ENCODE assay signal across 9 mouse cellular contexts in the genomic region with DNA sequence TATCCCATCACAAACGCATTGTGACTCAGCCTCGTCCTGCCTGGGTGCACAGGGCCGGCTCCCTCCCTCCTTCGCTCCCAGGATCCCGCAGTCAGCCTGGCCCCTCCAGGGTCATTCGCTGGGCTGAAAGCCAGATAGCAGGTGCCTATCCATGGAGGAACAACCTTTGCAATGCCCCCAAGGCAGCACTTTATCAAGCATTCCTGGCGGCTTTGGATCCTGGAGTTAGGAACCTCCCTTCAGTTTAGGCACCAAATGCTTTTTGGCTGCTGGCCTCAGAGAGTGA.
A peak's percentile ranks its signal among the peaks of the same experiment; 100 is the strongest.
DNase-seq lines count a peak whose midpoint lies in the region; ATAC-seq lines count a peak whose summit lies in the region.
"Had no signal": no experiment of that assay in that cellular context is flagged by ENCODE, and none has a peak within 500 bp of the region (broad histone marks: within the 10 kb centered on the region; RNA-seq: fewer than 3 reads in every experiment).

No protein-coding gene starts in this region.

- no peak overlapping the region for H3K4me2 ChIP-seq in lung, embryonic 16.5 days (ENCODE audit: low read depth, low read length)
- peak overlapping the region; percentile 18; the same call in 1 of the 2 replicates for H3K4me2 ChIP-seq in hindbrain, embryonic 12.5 days (replicated peaks)
- no peak overlapping the region for H3K4me2 ChIP-seq in liver, embryonic 16.5 days (ENCODE audit: low read depth, low read length)
- H3K4me2 ChIP-seq in forebrain, embryonic 11.5 days (ENCODE audit: low read depth, low read length, severe bottlenecking): no peak overlapping the region

- DNase-seq in lung, postnatal 10 days: no peak
- peak; percentile 84 to 85 for DNase-seq in adrenal gland, postnatal 36 days
- DNase-seq in thymus, postnatal 36 days: no peak
- no peak for DNase-seq in Muller cell, postnatal 12 days (ENCODE audit: inconsistent ontology term)
- DNase-seq in forebrain, embryonic 11.5 days (ENCODE audit: low spot score): no peak
- DNase-seq: right cerebral cortex, adult 18-20 months had no signal

- no peak overlapping the region for H3K4me3 ChIP-seq in lung, embryonic 16.5 days (ENCODE audit: low read length)
- H3K4me3 ChIP-seq in hindbrain, embryonic 12.5 days: no peak overlapping the region
- H3K4me3 ChIP-seq in liver, embryonic 16.5 days (ENCODE audit: low read depth, low read length): no peak overlapping the region
- H3K4me3 ChIP-seq in forebrain, embryonic 11.5 days (ENCODE audit: low read depth, low read length): no peak overlapping the region

- no peaks in the 10 kb centered on the region for H3K9me3 ChIP-seq in lung, embryonic 16.5 days (ENCODE audit: control insufficient read depth, low read length)
- H3K9me3 ChIP-seq in hindbrain, embryonic 12.5 days (replicated peaks): no peaks in the 10 kb centered on the region
- no peaks in the 10 kb centered on the region for H3K9me3 ChIP-seq in liver, embryonic 16.5 days (replicated peaks; ENCODE audit: control insufficient read depth, low read length)
- H3K9me3 ChIP-seq in forebrain, embryonic 11.5 days (ENCODE audit: control insufficient read depth, low read length): no peaks in the 10 kb centered on the region

- no peak overlapping the region for H3K27ac ChIP-seq in lung, embryonic 16.5 days (ENCODE audit: low read length)
- H3K27ac ChIP-seq in hindbrain, embryonic 12.5 days: no peak overlapping the region
- H3K27ac ChIP-seq in liver, embryonic 16.5 days (ENCODE audit: low read length): no peak overlapping the region
- no peak overlapping the region for H3K27ac ChIP-seq in forebrain, embryonic 11.5 days (ENCODE audit: low read depth, low read length)

- no peaks in the 10 kb centered on the region for H3K27me3 ChIP-seq in lung, embryonic 16.5 days (ENCODE audit: control insufficient read depth, insufficient read depth, low read depth, low read length)
- H3K27me3 ChIP-seq in hindbrain, embryonic 12.5 days: peaks cover 9% of the 10 kb centered on the region; the same call in 1 of the 2 replicates
- no peaks in the 10 kb centered on the region for H3K27me3 ChIP-seq in liver, embryonic 16.5 days (ENCODE audit: control insufficient read depth, insufficient read depth, low read depth, low read length)
- H3K27me3 ChIP-seq in forebrain, embryonic 11.5 days (ENCODE audit: control insufficient read depth, insufficient read depth, low read length): no peaks in the 10 kb centered on the region

- ATAC-seq in lung, embryonic 16.5 days (ENCODE audit: low read depth): peak; percentile 27; the same call in 1 of the 2 replicates
- peak; percentile 39 for ATAC-seq in hindbrain, embryonic 12.5 days (ENCODE audit: low FRiP score)
- peak; percentile 43; the same call in 1 of the 2 replicates for ATAC-seq in liver, embryonic 16.5 days (ENCODE audit: low read depth)
- ATAC-seq in forebrain, embryonic 11.5 days (replicated peaks; ENCODE audit: low FRiP score): no peak

- 33% methylated on average over 7 of the region's 7 CpGs for WGBS in lung, embryonic 16.5 days
- WGBS in hindbrain, embryonic 12.5 days: 44% methylated on average over 7 of the region's 7 CpGs
- WGBS in liver, embryonic 16.5 days (ENCODE audit: insufficient replicate concordance): 47% methylated on average over 7 of the region's 7 CpGs
- 59% methylated on average over 7 of the region's 7 CpGs for WGBS in forebrain, embryonic 11.5 days

- H3K36me3 ChIP-seq in lung, embryonic 16.5 days (ENCODE audit: control insufficient read depth, insufficient read depth, low read length): no peaks in the 10 kb centered on the region
- H3K36me3 ChIP-seq in hindbrain, embryonic 12.5 days: no peaks in the 10 kb centered on the region
- H3K36me3 ChIP-seq in liver, embryonic 16.5 days (ENCODE audit: control insufficient read depth, insufficient read depth): no peaks in the 10 kb centered on the region
- H3K36me3 ChIP-seq in forebrain, embryonic 11.5 days (ENCODE audit: control insufficient read depth, insufficient read depth, low read length): no peaks in the 10 kb centered on the region

- no peak overlapping the region for H3K9ac ChIP-seq in lung, embryonic 16.5 days (ENCODE audit: low read length)
- no peak overlapping the region for H3K9ac ChIP-seq in hindbrain, embryonic 12.5 days
- no peak overlapping the region for H3K9ac ChIP-seq in liver, embryonic 16.5 days (ENCODE audit: low read depth, low read length)
- no peak overlapping the region for H3K9ac ChIP-seq in forebrain, embryonic 11.5 days (ENCODE audit: low read length)

- H3K4me1 ChIP-seq in lung, embryonic 16.5 days (replicated peaks; ENCODE audit: control insufficient read depth, insufficient read depth, low read length): no peaks in the 10 kb centered on the region
- peaks cover 12% of the 10 kb centered on the region; the same call in 1 of the 2 replicates for H3K4me1 ChIP-seq in hindbrain, embryonic 12.5 days
- H3K4me1 ChIP-seq in liver, embryonic 16.5 days (ENCODE audit: control insufficient read depth, low read depth, low read length): no peaks in the 10 kb centered on the region; the same call in 1 of the 2 replicates
- H3K4me1 ChIP-seq in forebrain, embryonic 11.5 days (replicated peaks; ENCODE audit: control insufficient read depth, insufficient read depth, low read length): peaks cover 5% of the 10 kb centered on the region; the same call in 1 of the 2 replicates

Comparison
In these comparisons a context has a peak if more than half of its experiments do, and no peak if none do; other contexts are left out.
1. DNase-seq: peak in adrenal gland, postnatal 36 days (2 of 2); none in lung, postnatal 10 days (single experiment), thymus, postnatal 36 days (0 of 2), Muller cell, postnatal 12 days (single experiment) and forebrain, embryonic 11.5 days (single experiment).